In the genomic region with DNA sequence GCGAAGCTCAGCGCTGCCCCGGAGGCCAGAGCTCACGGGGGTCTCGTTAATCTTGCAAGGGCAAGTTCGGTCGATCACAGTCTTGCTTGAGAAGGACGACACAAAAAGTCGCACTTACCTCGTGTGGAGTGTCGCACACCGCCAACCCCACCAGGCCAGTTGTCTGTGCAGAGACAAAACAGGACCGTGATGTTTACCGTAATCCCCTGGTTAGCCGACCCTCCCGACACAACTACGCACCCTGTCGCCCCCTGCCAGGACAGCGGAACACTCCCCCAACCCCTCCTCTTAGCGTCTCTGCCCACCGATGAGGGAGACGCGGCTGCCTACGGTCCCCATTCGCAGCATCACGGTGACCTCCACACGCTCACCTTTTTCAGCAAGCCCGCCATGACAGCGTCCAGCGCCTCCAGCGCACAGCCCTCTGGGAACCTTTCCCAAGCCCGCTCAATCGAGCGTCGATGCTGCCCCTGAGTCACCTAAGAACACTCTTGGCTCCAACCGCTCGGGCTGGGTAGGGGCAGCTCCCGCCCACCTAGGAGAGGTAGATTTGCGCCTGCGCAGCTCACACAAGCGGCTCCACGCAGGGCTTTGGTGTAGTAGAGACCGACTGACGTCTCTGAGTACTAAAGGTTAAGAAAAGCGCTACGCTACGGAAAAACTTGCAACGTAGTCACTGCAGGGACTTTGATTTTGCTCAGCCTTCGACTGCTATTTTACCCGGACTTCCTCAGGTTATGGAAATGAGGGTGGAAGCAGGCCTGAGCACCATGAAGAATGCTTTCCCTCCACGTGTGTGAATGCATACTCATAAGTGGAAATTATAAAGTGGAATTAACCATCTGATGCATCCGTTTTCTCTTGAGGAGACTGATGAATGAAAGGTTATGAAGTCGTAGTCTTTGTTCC, we compare ENCODE assay signal across 8 mouse cellular contexts. TPM values are rescaled to one million over a fixed set of nuclear protein-coding genes. Genes with fewer than 3 reads are reported as not detected.
DNase-seq lines count a peak whose midpoint lies in the region; ATAC-seq lines count a peak whose summit lies in the region.

A gene (minus strand): TSS at position 859 of the 909 bp plus-strand sequence.

- peak within 1 kb of the TSS; percentile 74 for H3K9ac ChIP-seq in lung, embryonic 16.5 days (ENCODE audit: low read length)

- no peaks in the 10 kb centered on the region for H3K9me3 ChIP-seq in lung, embryonic 16.5 days (ENCODE audit: control insufficient read depth, low read length)

- peak within 1 kb of the TSS; percentile 78 for H3K4me3 ChIP-seq in lung, embryonic 16.5 days (ENCODE audit: low read length)

- under 1% methylated on average over 53 of the region's 53 CpGs for WGBS in lung, embryonic 16.5 days

- no peaks in the 10 kb centered on the region for H3K27me3 ChIP-seq in lung, embryonic 16.5 days (ENCODE audit: control insufficient read depth, insufficient read depth, low read depth, low read length)

- ATAC-seq in hematopoietic stem cell, adult 5-6 weeks (replicated peaks in 1 of 2; ENCODE audit: insufficient read depth in 1 of 2, low FRiP score in 2 of 2, low TSS enrichment in 1 of 2, low read depth in 1 of 2, poor library complexity in 2 of 2, severe bottlenecking in 2 of 2): peak; percentile 92 to 97
- ATAC-seq in lung, embryonic 16.5 days (ENCODE audit: low read depth): peak; percentile 97

- DNase-seq in MEL-GATA-1-ER (ENCODE audit: extremely low read depth, low read depth): peak; percentile 92
- peak; percentile 90 for DNase-seq in cerebellum, adult 8-10 months
- DNase-seq in forelimb bud, embryonic 11.5 days (ENCODE audit: low read depth, low spot score): peak; percentile 97
- peak; percentile 57 for DNase-seq in layer of hippocampus, adult 9-10 months (ENCODE audit: low spot score)
- DNase-seq in ovary, postnatal 10 days (ENCODE audit: low spot score): peak; percentile 60
- peak; percentile 92 for DNase-seq in thymus, postnatal 10 days (ENCODE audit: low spot score in 2 of 2)

- H3K4me2 ChIP-seq in lung, embryonic 16.5 days (ENCODE audit: low read depth, low read length): peak within 1 kb of the TSS; percentile 70

- H3K4me1 ChIP-seq in lung, embryonic 16.5 days (replicated peaks; ENCODE audit: control insufficient read depth, insufficient read depth, low read length): peaks cover 23% of the 10 kb centered on the region

- H3K36me3 ChIP-seq in lung, embryonic 16.5 days (ENCODE audit: control insufficient read depth, insufficient read depth, low read length): no peaks in the 10 kb centered on the region

- H3K27ac ChIP-seq in lung, embryonic 16.5 days (ENCODE audit: low read length): no peak within 1 kb of the TSS

RNA-seq across cellular contexts. Expression of the gene that starts here (rescaled TPM):
- total RNA-seq in hematopoietic stem cell, adult 5-6 weeks (2017): 205 and 225 TPM in 2 replicates
- 318 and 319 TPM in 2 replicates for polyA plus RNA-seq in lung, embryonic 16.5 days (2015; fragmentation: Nextera tagmentation; extraction: Ambion mirVana)
